Mouse (Mus musculus): ENCODE results near the gene Exosc3. TPM values are rescaled to one million over a fixed set of nuclear protein-coding genes. Genes with fewer than 3 reads are reported as not detected.
A peak's percentile ranks its signal among the peaks of the same experiment; 100 is the strongest.

Exosc3 gene
- polyA plus RNA-seq, 1 experiment from 2014 or later, result 30.2 TPM

- H3K9me3 ChIP-seq (ENCODE audit: control insufficient read depth, low read length), result no peaks in the 10 kb centered on the region
- 1% methylated on average over 42 of the region's 42 CpGs for WGBS
- H3K4me2 ChIP-seq (ENCODE audit: low read depth, low read length), result peak within 1 kb of the TSS; percentile 93
- H3K4me3 ChIP-seq (ENCODE audit: low read depth, low read length), result peak within 1 kb of the TSS; percentile 94
- peak; percentile 96 for ATAC-seq (ENCODE audit: low read depth)
- H3K9ac ChIP-seq (replicated peaks; ENCODE audit: low read depth, low read length), result peak within 1 kb of the TSS; percentile 90
- 0 out of 2 replicates have a peak, but pooled peaks cover 4% of the 10 kb centered on the region for H3K36me3 ChIP-seq (ENCODE audit: control insufficient read depth, insufficient read depth, low read length)
- no peaks in the 10 kb centered on the region; the same call in 1 of the 2 replicates for H3K27me3 ChIP-seq (ENCODE audit: control insufficient read depth, insufficient read depth, low read length)
- H3K4me1 ChIP-seq (ENCODE audit: control insufficient read depth, insufficient read depth, low read length), result peaks cover 15% of the 10 kb centered on the region
- peak within 1 kb of the TSS; percentile 84 for H3K27ac ChIP-seq (ENCODE audit: low read depth, low read length)
Measured at GRCm38 (mm10) chr4:45341669-45342249, 773 bp downstream of the Exosc3 start, which contains the start of gene Dcaf10. Gene Dcaf10 (plus strand): TSS chr4:45342101.

- peak overlapping the region; percentile 90 for H3K9ac ChIP-seq (replicated peaks; ENCODE audit: low read depth, low read length)
- ATAC-seq (ENCODE audit: low read depth), result peak; percentile 9; the same call in 1 of the 2 replicates
- peak overlapping the region; percentile 93 for H3K4me2 ChIP-seq (ENCODE audit: low read depth, low read length)
- H3K4me1 ChIP-seq (ENCODE audit: control insufficient read depth, insufficient read depth, low read length), result peaks cover 15% of the 10 kb centered on the region
- 0 out of 2 replicates have a peak, but pooled peaks cover 3% of the 10 kb centered on the region for H3K36me3 ChIP-seq (ENCODE audit: control insufficient read depth, insufficient read depth, low read length)
- H3K4me3 ChIP-seq (ENCODE audit: low read depth, low read length), result peak overlapping the region; percentile 94; the same call in 1 of the 2 replicates
- peak overlapping the region; percentile 84 for H3K27ac ChIP-seq (ENCODE audit: low read depth, low read length)
- WGBS, result 56% methylated on average over 9 of the region's 9 CpGs
- no peaks in the 10 kb centered on the region; the same call in 1 of the 2 replicates for H3K27me3 ChIP-seq (ENCODE audit: control insufficient read depth, insufficient read depth, low read length)
- H3K9me3 ChIP-seq (ENCODE audit: control insufficient read depth, low read length), result no peaks in the 10 kb centered on the region
Measured at GRCm38 (mm10) chr4:45341226-45341625, 1.3 kb downstream of the Exosc3 start.

GRCm38 (mm10) chr4:45332466-45332865, 10.1 kb downstream of the Exosc3 start:
- Histone ChIP-seq H3K9ac (replicated peaks; ENCODE audit: low read depth, low read length) (no peak overlapping the region), H3K4me1 (ENCODE audit: control insufficient read depth, insufficient read depth, low read length) (no peaks in the 10 kb centered on the region), H3K27ac (ENCODE audit: low read depth, low read length) (no peak overlapping the region), H3K27me3 (ENCODE audit: control insufficient read depth, insufficient read depth, low read length) (no peaks in the 10 kb centered on the region), H3K4me2 (ENCODE audit: low read depth, low read length) (no peak overlapping the region), H3K4me3 (ENCODE audit: low read depth, low read length) (no peak overlapping the region), H3K36me3 (ENCODE audit: control insufficient read depth, insufficient read depth, low read length) (no peaks in the 10 kb centered on the region), H3K9me3 (ENCODE audit: control insufficient read depth, low read length) (no peaks in the 10 kb centered on the region)
- WGBS, result 67% methylated on average over 3 of the region's 3 CpGs
- ATAC-seq (ENCODE audit: low read depth), result no peak

- Histone ChIP-seq H3K9me3 (ENCODE audit: control insufficient read depth, low read length) (no peaks in the 10 kb centered on the region), H3K27ac (ENCODE audit: low read depth, low read length) (no peak overlapping the region), H3K36me3 (ENCODE audit: control insufficient read depth, insufficient read depth, low read length) (no peaks in the 10 kb centered on the region), H3K4me2 (ENCODE audit: low read depth, low read length) (no peak overlapping the region), H3K4me3 (ENCODE audit: low read depth, low read length) (no peak overlapping the region), H3K27me3 (ENCODE audit: control insufficient read depth, insufficient read depth, low read length) (0 out of 2 replicates have a peak, but pooled peaks cover 2% of the 10 kb centered on the region), H3K4me1 (ENCODE audit: control insufficient read depth, insufficient read depth, low read length) (no peaks in the 10 kb centered on the region), H3K9ac (replicated peaks; ENCODE audit: low read depth, low read length) (no peak overlapping the region)
- WGBS, result 81% methylated on average over 7 of the region's 7 CpGs
- ATAC-seq (ENCODE audit: low read depth), result no peak
Measured at GRCm38 (mm10) chr4:45331139-45331538, 11.4 kb downstream of the Exosc3 start.

- peak; percentile 93 for ATAC-seq (ENCODE audit: low read depth)
- under 1% methylated on average over 56 of the region's 56 CpGs for WGBS
- Histone ChIP-seq H3K9ac (replicated peaks; ENCODE audit: low read depth, low read length) (peak overlapping the region; percentile 79), H3K27ac (ENCODE audit: low read depth, low read length) (peak overlapping the region; percentile 85), H3K36me3 (ENCODE audit: control insufficient read depth, insufficient read depth, low read length) (peaks cover 18% of the 10 kb centered on the region; the same call in 1 of the 2 replicates), H3K9me3 (ENCODE audit: control insufficient read depth, low read length) (no peaks in the 10 kb centered on the region), H3K4me3 (ENCODE audit: low read depth, low read length) (peak overlapping the region; percentile 96), H3K4me1 (ENCODE audit: control insufficient read depth, insufficient read depth, low read length) (peaks cover 19% of the 10 kb centered on the region; the same call in 1 of the 2 replicates), H3K4me2 (ENCODE audit: low read depth, low read length) (peak overlapping the region; percentile 77), H3K27me3 (ENCODE audit: control insufficient read depth, insufficient read depth, low read length) (no peaks in the 10 kb centered on the region)
Measured at GRCm38 (mm10) chr4:45320159-45320816, 22.2 kb downstream of the Exosc3 start.

- Histone ChIP-seq H3K9me3 (ENCODE audit: control insufficient read depth, low read length) (no peaks in the 10 kb centered on the region), H3K4me3 (ENCODE audit: low read depth, low read length) (no peak overlapping the region), H3K4me1 (ENCODE audit: control insufficient read depth, insufficient read depth, low read length) (no peaks in the 10 kb centered on the region), H3K27me3 (ENCODE audit: control insufficient read depth, insufficient read depth, low read length) (no peaks in the 10 kb centered on the region), H3K27ac (ENCODE audit: low read depth, low read length) (no peak overlapping the region), H3K36me3 (ENCODE audit: control insufficient read depth, insufficient read depth, low read length) (peaks cover 35% of the 10 kb centered on the region), H3K9ac (replicated peaks; ENCODE audit: low read depth, low read length) (no peak overlapping the region), H3K4me2 (ENCODE audit: low read depth, low read length) (no peak overlapping the region)
- ATAC-seq (ENCODE audit: low read depth), result no peak
- 96% methylated on average over 2 of the region's 2 CpGs for WGBS
Measured at GRCm38 (mm10) chr4:45311056-45311455, 31.5 kb downstream of the Exosc3 start.

- no peaks in the 10 kb centered on the region for H3K9me3 ChIP-seq (ENCODE audit: control insufficient read depth, low read length)
- WGBS, result 91% methylated on average over 6 of the region's 6 CpGs
- no peak overlapping the region for H3K27ac ChIP-seq (ENCODE audit: low read depth, low read length)
- H3K9ac ChIP-seq (replicated peaks; ENCODE audit: low read depth, low read length), result no peak overlapping the region
- no peak for ATAC-seq (ENCODE audit: low read depth)
- H3K27me3 ChIP-seq (ENCODE audit: control insufficient read depth, insufficient read depth, low read length), result no peaks in the 10 kb centered on the region
- H3K4me1 ChIP-seq (ENCODE audit: control insufficient read depth, insufficient read depth, low read length), result no peaks in the 10 kb centered on the region
- H3K4me2 ChIP-seq (ENCODE audit: low read depth, low read length), result no peak overlapping the region
- no peak overlapping the region for H3K4me3 ChIP-seq (ENCODE audit: low read depth, low read length)
- peaks cover 27% of the 10 kb centered on the region for H3K36me3 ChIP-seq (ENCODE audit: control insufficient read depth, insufficient read depth, low read length)
Measured at GRCm38 (mm10) chr4:45308606-45309005, 33.9 kb downstream of the Exosc3 start.

GRCm38 (mm10) chr4:45308046-45308445, 34.5 kb downstream of the Exosc3 start:
- H3K36me3 ChIP-seq (ENCODE audit: control insufficient read depth, insufficient read depth, low read length), result peaks cover 28% of the 10 kb centered on the region
- H3K9ac ChIP-seq (replicated peaks; ENCODE audit: low read depth, low read length), result no peak overlapping the region
- H3K27ac ChIP-seq (ENCODE audit: low read depth, low read length), result no peak overlapping the region
- H3K27me3 ChIP-seq (ENCODE audit: control insufficient read depth, insufficient read depth, low read length), result no peaks in the 10 kb centered on the region
- no peak overlapping the region for H3K4me2 ChIP-seq (ENCODE audit: low read depth, low read length)
- H3K9me3 ChIP-seq (ENCODE audit: control insufficient read depth, low read length), result no peaks in the 10 kb centered on the region
- no peak for ATAC-seq (ENCODE audit: low read depth)
- 41% methylated on average over 11 of the region's 11 CpGs for WGBS
- H3K4me3 ChIP-seq (ENCODE audit: low read depth, low read length), result no peak overlapping the region
- no peaks in the 10 kb centered on the region for H3K4me1 ChIP-seq (ENCODE audit: control insufficient read depth, insufficient read depth, low read length)

- H3K4me3 ChIP-seq (ENCODE audit: low read depth, low read length), result no peak overlapping the region
- no peak for ATAC-seq (ENCODE audit: low read depth)
- WGBS, result 96% methylated on average over 14 of the region's 14 CpGs
- no peaks in the 10 kb centered on the region for H3K4me1 ChIP-seq (ENCODE audit: control insufficient read depth, insufficient read depth, low read length)
- no peak overlapping the region for H3K4me2 ChIP-seq (ENCODE audit: low read depth, low read length)
- H3K36me3 ChIP-seq (ENCODE audit: control insufficient read depth, insufficient read depth, low read length), result peaks cover 48% of the 10 kb centered on the region
- H3K9ac ChIP-seq (replicated peaks; ENCODE audit: low read depth, low read length), result no peak overlapping the region
- H3K27me3 ChIP-seq (ENCODE audit: control insufficient read depth, insufficient read depth, low read length), result no peaks in the 10 kb centered on the region
- no peaks in the 10 kb centered on the region for H3K9me3 ChIP-seq (ENCODE audit: control insufficient read depth, low read length)
- no peak overlapping the region for H3K27ac ChIP-seq (ENCODE audit: low read depth, low read length)
Measured at GRCm38 (mm10) chr4:45305536-45305935, 37.0 kb downstream of the Exosc3 start.
